Mouse (Mus musculus): ENCODE data around the gene Tbx15. TPM values are rescaled to one million over a fixed set of nuclear protein-coding genes. Genes with fewer than 3 reads are reported as not detected.

Gene Tbx15
- polyA plus RNA-seq, 1 experiment from 2014 or later, result 0.36 TPM

DNA sequence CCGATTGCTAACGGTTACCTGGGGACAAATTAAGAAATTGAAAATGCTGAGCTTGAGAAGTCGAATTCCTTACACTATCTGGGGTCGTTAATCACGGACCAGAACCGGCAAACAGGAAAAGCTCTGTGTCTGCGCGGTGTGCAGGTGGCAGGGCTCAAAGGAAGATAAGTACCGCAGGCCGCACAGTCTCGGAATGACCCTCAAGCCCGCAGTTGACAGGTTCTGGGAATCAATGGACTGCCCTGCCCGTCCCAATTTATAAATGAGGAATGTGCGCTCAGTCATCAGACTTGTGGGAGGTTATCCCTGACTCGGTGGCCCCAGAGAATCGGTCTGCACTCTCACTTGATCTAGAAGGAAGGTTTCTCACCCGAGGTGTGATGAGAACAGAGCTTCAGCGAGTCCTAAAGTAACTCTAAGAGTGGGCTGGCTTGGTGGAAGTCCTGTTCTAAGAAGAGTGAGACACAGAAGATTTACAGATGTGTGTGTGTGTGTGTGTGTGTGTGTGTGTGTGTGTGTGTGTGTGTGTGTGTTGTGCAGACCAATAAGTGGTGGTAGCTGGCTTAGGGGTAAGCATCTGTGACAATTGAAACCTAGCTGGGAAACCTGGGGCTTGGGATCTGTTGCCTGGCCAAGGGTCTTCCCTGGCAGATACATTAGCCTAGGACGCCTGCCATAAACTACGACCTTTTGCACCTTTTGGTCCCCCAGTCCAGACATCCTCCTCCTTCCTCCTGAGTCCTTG, 708 bp upstream of the Tbx15 start:
- no peak overlapping the region for H3K27ac ChIP-seq
- H3K9ac ChIP-seq, result no peak overlapping the region
- no peak for ATAC-seq (replicated peaks; ENCODE audit: low FRiP score)
- no peaks in the 10 kb centered on the region for H3K9me3 ChIP-seq (replicated peaks)
- H3K4me2 ChIP-seq, result no peak overlapping the region
- H3K36me3 ChIP-seq, result no peaks in the 10 kb centered on the region
- H3K4me3 ChIP-seq (replicated peaks), result no peak overlapping the region
- H3K4me1 ChIP-seq, result peaks cover 23% of the 10 kb centered on the region
- under 1% methylated on average over 20 of the region's 20 CpGs for WGBS
- H3K27me3 ChIP-seq, result peaks cover 98% of the 10 kb centered on the region

DNA sequence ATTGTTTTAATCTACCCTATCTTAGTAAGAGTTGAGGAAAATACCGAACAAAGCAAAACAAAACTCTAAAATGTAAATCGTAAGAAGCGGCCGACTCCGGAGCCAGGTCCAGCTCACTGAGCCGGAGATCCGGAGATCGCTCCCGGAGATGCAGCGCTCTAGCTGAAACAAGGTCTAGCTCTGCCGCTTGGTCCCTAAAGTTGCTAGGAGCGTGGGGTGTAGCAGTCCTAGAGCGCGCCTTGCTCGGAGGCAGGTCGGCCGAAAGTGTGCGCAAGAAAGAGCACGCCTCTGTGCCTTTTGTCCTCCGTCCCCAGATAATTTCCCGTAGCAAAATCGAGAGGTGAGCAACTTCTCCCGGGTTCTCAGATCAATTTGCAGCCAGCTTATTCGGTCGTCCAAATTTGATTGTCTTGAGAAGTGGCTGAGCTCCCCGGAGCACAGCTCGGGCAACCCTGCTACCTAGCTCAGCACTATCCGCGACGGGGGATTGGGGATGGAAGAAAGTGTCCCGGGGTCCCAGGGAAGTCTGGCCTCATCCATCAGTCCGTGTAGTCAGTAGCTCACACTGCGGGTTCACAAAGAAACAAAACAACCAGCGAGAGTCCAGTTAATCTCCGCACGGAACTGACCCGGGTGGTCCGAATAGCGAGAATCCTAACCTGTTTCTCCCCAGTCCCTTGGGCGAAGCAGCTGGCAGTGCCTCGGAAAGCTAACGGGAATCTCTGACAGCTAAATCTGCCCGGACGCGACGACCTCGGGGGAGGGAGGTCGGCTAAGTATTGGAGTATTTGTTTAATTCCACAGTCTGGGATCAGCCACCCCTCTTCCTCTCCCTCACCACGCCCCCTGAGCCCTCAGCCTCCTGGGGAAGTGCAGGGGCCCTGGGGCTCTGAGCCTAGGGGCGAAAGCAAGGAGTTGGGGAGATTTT, 894 bp downstream of the Tbx15 start:
- Histone ChIP-seq H3K27ac (no peak overlapping the region), H3K4me2 (peak overlapping the region; percentile 52), H3K36me3 (no peaks in the 10 kb centered on the region), H3K9me3 (replicated peaks) (no peaks in the 10 kb centered on the region), H3K9ac (no peak overlapping the region), H3K27me3 (peaks cover 98% of the 10 kb centered on the region), H3K4me1 (peaks cover 14% of the 10 kb centered on the region), H3K4me3 (replicated peaks) (peak overlapping the region; percentile 27)
- 0 out of 2 replicates have a peak, but pooled peaks have one; percentile 57 for ATAC-seq (replicated peaks; ENCODE audit: low FRiP score)
- under 1% methylated on average over 50 of the region's 50 CpGs for WGBS

DNA sequence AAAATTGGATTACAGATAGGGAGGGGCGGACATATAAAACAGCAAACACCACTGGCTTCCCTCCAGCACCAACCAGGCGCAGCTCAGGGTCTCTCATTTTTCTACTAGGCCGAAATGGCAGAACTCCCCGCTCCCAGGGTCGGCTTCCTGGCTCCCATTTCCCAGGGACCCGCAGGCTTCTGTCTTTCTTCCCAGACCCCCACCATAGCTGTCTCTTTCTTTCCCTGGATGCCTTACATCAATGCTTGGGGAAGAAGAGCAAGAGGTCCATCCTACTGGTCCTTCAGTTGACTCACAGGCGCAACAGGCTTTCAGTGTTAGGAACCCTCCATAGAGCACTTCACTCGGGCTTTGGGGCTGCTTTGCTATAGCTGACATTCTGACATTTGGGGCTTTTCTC, 2.3 kb downstream of the Tbx15 start:
- H3K4me2 ChIP-seq, result no peak overlapping the region
- WGBS, result 3% methylated on average over 8 of the region's 8 CpGs
- no peak overlapping the region for H3K4me3 ChIP-seq (replicated peaks)
- H3K9me3 ChIP-seq (replicated peaks), result no peaks in the 10 kb centered on the region
- peaks cover 14% of the 10 kb centered on the region for H3K4me1 ChIP-seq
- no peak overlapping the region for H3K27ac ChIP-seq
- ATAC-seq (replicated peaks; ENCODE audit: low FRiP score), result no peak
- no peaks in the 10 kb centered on the region for H3K36me3 ChIP-seq
- no peak overlapping the region for H3K9ac ChIP-seq
- H3K27me3 ChIP-seq, result peaks cover 100% of the 10 kb centered on the region

DNA sequence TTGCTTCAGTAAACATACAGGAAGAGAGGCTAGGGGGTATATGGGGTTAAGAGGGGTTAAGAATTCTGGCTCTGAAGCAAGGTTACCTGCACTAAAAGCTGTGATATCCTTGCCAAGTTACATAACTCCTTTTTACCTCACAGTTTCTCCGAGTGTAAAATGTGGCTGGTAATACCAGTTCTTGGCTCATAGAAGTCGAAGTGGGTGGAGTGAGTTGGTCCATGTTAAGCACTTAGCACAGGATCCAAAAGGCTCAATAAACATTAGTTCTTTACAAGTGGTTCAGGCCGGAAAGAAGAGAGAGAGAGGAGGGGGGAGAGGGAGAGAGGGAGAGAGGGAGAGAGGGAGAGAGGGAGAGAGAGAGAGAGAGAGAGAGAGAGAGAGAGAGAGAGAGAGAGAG, 5.2 kb downstream of the Tbx15 start:
- ATAC-seq (replicated peaks; ENCODE audit: low FRiP score), result no peak
- 3% methylated on average over 3 of the region's 3 CpGs for WGBS
- Histone ChIP-seq H3K4me3 (replicated peaks) (no peak overlapping the region), H3K27me3 (peaks cover 100% of the 10 kb centered on the region), H3K4me2 (no peak overlapping the region), H3K36me3 (no peaks in the 10 kb centered on the region), H3K27ac (no peak overlapping the region), H3K9ac (no peak overlapping the region), H3K4me1 (peaks cover 11% of the 10 kb centered on the region), H3K9me3 (replicated peaks) (no peaks in the 10 kb centered on the region)

DNA sequence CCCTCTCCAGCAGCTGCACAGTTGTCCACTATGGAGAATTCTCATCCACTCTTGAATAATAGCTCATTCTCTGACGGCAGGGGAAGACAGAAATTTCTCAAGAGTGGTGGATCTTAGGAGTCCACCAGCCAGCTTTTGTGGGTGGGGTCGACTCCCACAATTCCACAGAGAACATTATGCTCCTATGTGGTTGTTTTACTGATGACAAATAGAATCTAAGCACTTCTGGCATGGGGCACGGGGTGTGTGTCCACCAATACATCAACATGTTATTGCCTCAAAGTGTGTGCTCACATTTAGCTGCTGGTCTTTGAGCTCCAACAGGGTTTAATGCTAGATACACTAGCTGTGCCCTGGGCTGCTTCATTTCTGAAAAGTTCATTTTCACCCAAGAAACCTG, 6.4 kb downstream of the Tbx15 start:
- H3K9ac ChIP-seq, result no peak overlapping the region
- no peaks in the 10 kb centered on the region for H3K36me3 ChIP-seq
- no peak overlapping the region for H3K4me2 ChIP-seq
- peaks cover 100% of the 10 kb centered on the region for H3K27me3 ChIP-seq
- no peaks in the 10 kb centered on the region; the same call in 1 of the 2 replicates for H3K4me1 ChIP-seq
- no peak overlapping the region for H3K4me3 ChIP-seq (replicated peaks)
- H3K9me3 ChIP-seq (replicated peaks), result no peaks in the 10 kb centered on the region
- 32% methylated on average over 3 of the region's 3 CpGs for WGBS
- no peak overlapping the region for H3K27ac ChIP-seq
- no peak for ATAC-seq (replicated peaks; ENCODE audit: low FRiP score)

DNA sequence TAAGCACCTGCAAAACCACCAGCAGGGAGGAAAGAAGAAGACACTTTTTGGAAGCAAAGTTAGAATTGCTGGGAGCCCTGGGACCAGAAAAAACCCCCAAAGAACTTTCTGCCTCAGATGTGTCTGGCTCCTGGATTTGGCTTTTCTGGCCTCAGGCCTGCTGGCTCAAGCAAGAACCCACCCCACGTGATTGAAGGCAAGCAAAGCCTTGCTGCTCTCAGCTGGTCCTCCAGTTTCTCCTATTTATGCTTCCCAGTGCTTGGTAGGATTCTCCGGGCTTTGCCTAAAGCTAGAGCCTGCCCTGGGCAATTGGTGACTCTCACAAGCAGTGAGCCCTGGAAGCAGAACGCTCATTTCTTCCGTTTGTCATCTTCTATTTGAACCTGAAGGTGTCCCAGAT, 7.4 kb downstream of the Tbx15 start:
- 3% methylated on average over 4 of the region's 4 CpGs for WGBS
- H3K4me2 ChIP-seq, result no peak overlapping the region
- H3K9me3 ChIP-seq (replicated peaks), result no peaks in the 10 kb centered on the region
- no peak for ATAC-seq (replicated peaks; ENCODE audit: low FRiP score)
- no peak overlapping the region for H3K27ac ChIP-seq
- no peaks in the 10 kb centered on the region for H3K36me3 ChIP-seq
- no peak overlapping the region for H3K4me3 ChIP-seq (replicated peaks)
- H3K27me3 ChIP-seq, result peaks cover 100% of the 10 kb centered on the region
- no peak overlapping the region for H3K9ac ChIP-seq
- H3K4me1 ChIP-seq, result no peaks in the 10 kb centered on the region; the same call in 1 of the 2 replicates

DNA sequence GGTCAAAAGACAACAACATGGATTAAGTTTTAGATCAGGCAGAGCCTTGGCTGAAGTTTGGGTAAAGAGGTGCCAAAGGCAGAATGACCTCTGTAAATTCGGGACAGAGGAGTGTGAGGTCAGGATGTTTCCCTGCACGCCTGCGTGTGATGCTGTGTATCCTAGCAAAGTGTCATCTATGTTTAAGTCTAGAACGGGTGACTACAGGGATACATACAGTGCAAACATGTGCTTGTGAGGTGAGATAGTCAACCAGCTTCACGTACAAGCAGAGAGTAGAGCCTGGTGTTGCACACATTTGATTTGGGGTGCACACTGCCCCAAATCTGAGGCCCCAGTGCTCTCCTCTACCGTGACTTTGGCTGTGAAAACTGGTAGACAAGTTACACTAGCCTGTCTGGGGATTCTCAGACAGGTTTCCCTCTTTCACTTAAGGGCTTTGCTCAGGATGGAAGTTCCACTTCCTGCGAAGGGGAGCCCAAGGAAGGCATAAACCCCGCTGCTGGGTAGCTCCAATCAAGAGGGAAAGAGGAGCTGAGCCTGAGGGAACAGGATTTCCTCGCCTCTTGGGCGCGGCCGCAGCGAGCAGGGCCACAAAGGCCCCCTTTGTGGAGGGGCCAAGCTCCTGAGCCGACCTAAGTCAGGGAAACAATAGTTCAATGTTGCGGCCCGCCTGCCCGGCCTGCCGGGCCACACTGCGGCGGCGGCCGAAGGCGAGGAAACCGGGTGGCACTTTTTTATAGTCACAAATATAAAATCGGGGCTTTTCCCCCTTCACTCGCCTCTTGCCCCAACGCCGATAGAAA, 8.0 kb downstream of the Tbx15 start:
- H3K27me3 ChIP-seq, result peaks cover 100% of the 10 kb centered on the region
- WGBS, result 2% methylated on average over 28 of the region's 28 CpGs
- no peak overlapping the region for H3K27ac ChIP-seq
- H3K9ac ChIP-seq, result no peak overlapping the region
- H3K36me3 ChIP-seq, result no peaks in the 10 kb centered on the region
- peaks cover 3% of the 10 kb centered on the region for H3K4me1 ChIP-seq
- ATAC-seq (replicated peaks; ENCODE audit: low FRiP score), result no peak
- H3K4me3 ChIP-seq (replicated peaks), result no peak overlapping the region
- H3K4me2 ChIP-seq, result no peak overlapping the region
- H3K9me3 ChIP-seq (replicated peaks), result no peaks in the 10 kb centered on the region

DNA sequence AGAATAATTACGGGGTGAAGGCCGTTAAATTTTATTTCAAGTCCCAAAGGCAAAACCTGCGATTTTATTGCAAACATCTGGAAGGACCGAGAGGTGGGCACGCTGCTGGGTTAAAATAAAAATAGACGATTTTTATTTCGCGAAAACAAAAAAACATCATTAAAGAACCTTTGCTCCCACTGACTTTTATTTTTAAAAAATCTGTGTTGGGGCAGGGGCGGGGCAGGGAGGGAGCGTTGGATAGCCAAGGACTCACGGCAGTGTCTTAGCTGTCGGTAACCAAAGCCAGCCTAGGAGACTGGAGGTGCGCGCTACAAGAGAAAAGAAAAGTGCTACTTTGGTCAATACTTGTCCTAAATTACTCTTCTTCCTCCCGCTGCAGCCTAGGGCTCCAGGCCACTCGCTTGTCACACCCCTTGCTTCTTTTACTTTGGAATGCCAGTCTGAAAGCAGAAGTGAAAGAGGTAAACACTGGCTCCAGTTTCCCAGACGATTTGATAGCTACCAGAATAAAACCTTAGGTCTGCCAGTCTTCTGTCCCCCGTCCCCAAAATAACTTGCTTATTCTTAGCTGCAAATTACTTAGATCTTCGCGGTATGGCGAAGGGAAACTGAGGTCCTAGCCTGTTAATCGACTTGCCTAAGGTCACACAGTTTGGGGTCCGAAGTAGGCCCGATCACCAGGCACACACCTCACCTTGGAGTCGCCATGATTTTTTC, 8.8 kb downstream of the Tbx15 start:
- no peak overlapping the region for H3K4me2 ChIP-seq
- H3K27ac ChIP-seq, result no peak overlapping the region
- H3K9ac ChIP-seq, result no peak overlapping the region
- no peak for ATAC-seq (replicated peaks; ENCODE audit: low FRiP score)
- no peak overlapping the region for H3K4me3 ChIP-seq (replicated peaks)
- H3K4me1 ChIP-seq, result peaks cover 10% of the 10 kb centered on the region
- no peaks in the 10 kb centered on the region for H3K9me3 ChIP-seq (replicated peaks)
- no peaks in the 10 kb centered on the region for H3K36me3 ChIP-seq
- peaks cover 100% of the 10 kb centered on the region for H3K27me3 ChIP-seq
- WGBS, result 1% methylated on average over 25 of the region's 25 CpGs

DNA sequence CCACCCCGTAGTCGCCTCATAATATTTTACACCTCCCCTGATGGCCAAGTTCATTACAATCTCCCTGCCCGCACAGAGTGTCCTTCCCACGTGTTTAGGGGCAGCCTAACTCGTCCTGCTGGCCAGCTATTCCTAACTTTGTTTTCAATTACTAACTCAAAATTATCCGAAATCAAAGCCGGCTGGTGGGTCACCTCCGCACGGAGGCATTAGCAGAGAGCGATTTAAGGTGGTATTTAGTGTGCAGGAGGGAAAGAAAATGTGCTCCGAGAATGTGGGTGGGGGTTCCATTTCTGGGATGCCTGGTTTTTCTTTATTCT, 9.3 kb downstream of the Tbx15 start:
- H3K36me3 ChIP-seq, result no peaks in the 10 kb centered on the region
- no peak overlapping the region for H3K4me2 ChIP-seq
- peaks cover 100% of the 10 kb centered on the region for H3K27me3 ChIP-seq
- H3K4me1 ChIP-seq, result peaks cover 12% of the 10 kb centered on the region
- no peak overlapping the region for H3K27ac ChIP-seq
- H3K9me3 ChIP-seq (replicated peaks), result no peaks in the 10 kb centered on the region
- WGBS, result 2% methylated on average over 11 of the region's 11 CpGs
- ATAC-seq (replicated peaks; ENCODE audit: low FRiP score), result no peak
- no peak overlapping the region for H3K9ac ChIP-seq
- no peak overlapping the region for H3K4me3 ChIP-seq (replicated peaks)

DNA sequence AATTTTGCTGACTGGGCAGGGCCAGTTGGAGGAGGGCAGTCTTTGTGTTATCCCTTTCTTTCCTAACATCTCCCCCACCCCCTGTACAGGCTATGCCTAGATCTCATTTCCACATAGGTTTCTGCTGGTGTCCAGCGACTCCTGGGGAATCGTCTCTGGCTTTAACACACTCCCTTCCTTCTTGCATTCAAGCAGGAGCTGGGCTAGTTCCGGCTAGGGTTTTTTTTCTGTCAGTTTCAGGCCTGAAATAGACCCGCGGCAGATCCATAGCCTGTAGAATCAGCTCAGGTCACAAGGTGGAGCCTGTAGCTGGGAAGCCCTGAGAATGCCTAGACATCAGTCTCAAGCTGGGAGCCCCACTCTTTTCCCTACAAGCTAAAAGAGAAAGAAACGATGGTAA, 9.7 kb downstream of the Tbx15 start:
- no peaks in the 10 kb centered on the region for H3K9me3 ChIP-seq (replicated peaks)
- peaks cover 100% of the 10 kb centered on the region for H3K27me3 ChIP-seq
- H3K27ac ChIP-seq, result no peak overlapping the region
- H3K4me1 ChIP-seq, result peaks cover 12% of the 10 kb centered on the region
- ATAC-seq (replicated peaks; ENCODE audit: low FRiP score), result no peak
- H3K4me3 ChIP-seq (replicated peaks), result no peak overlapping the region
- no peak overlapping the region for H3K4me2 ChIP-seq
- no peaks in the 10 kb centered on the region for H3K36me3 ChIP-seq
- 0% methylated on average over 6 of the region's 6 CpGs for WGBS
- H3K9ac ChIP-seq, result no peak overlapping the region

DNA sequence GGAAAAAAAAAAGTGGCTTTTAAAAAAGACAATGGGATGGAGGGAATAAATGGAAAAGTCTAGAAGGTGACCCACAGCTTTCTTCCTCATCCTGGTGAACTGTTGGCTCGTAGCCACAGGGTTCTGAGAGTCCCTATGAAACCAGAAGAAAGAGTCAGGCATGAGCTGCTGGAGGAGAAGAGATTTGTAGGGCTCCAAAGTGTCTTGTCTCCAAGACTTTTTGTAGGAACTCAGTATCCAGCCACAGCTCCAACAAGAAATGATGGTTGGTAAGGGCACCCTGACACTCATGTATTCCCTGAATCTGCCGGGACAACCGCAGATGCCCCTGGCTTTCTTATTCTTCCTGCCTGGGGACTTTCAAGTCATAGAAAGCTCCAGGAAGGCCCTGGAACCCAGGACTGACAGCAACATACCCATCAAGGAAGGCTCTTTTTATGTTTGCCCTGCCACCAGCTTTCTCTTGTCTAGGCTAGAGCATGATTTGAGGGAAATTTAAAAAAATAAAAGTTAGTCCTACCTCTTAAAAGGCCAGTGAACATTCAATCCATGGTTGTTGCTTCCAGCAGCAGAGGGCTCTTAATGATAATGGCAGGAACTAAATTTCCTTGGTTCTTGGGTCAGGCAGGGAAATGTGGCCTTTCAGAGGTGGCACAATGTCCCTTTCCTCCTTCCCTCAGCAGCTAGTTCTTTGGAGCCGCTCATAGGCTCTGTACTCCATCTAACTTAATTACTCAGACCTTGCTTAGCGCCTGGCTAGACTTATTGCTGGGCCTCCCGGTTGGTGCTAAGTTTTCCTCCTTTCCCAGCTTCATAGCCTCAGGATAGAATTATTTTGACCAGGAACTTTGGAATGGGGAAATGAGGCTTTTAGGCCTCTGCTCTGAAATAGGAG, 11.3 kb downstream of the Tbx15 start:
- H3K4me2 ChIP-seq, result no peak overlapping the region
- H3K36me3 ChIP-seq, result no peaks in the 10 kb centered on the region
- ATAC-seq (replicated peaks; ENCODE audit: low FRiP score), result no peak
- no peak overlapping the region for H3K9ac ChIP-seq
- WGBS, result 13% methylated on average over 6 of the region's 6 CpGs
- H3K4me3 ChIP-seq (replicated peaks), result no peak overlapping the region
- peaks cover 13% of the 10 kb centered on the region for H3K4me1 ChIP-seq
- H3K9me3 ChIP-seq (replicated peaks), result no peaks in the 10 kb centered on the region
- H3K27ac ChIP-seq, result no peak overlapping the region
- H3K27me3 ChIP-seq, result peaks cover 100% of the 10 kb centered on the region
